Mouse (Mus musculus) liver, embryonic 15.5 days (tissue): Measurements from ENCODE around the gene 4930402K13Rik. TPM values are rescaled to one million over a fixed set of nuclear protein-coding genes. Genes with fewer than 3 reads are reported as not detected.
"Not testable (repeated sequence)": the region's sequence is repeated elsewhere in the genome, so short reads cannot be mapped to it uniquely, and the experiment has no call there.

ENCODE experiments used
- ATAC-seq: fragments of 200-750 bp; cut with Nextera tagmentation; 2 replicates; pipeline ENCODE4 v1.8.0; 2017; ENCODE audit warnings: moderate number of reproducible peaks, mild to moderate bottlenecking, moderate library complexity; ENCODE audit not compliant: insufficient read depth
- H3K27ac ChIP-seq: fragments of 300-500 bp; sonication (generic); replicated peaks from 2 replicates; pipeline ENCODE4 v1.5.1; 2015; ENCODE audit warnings: mild to moderate bottlenecking, inconsistent platforms
- H3K27me3 ChIP-seq: fragments of 300-500 bp; sonication (generic); 2 replicates; pipeline ENCODE4 v1.6.1; 2015; ENCODE audit warnings: mild to moderate bottlenecking, inconsistent platforms
- H3K36me3 ChIP-seq: fragments of 300-500 bp; sonication (generic); replicated peaks from 2 replicates; pipeline ENCODE4 v1.6.1; 2015; ENCODE audit warnings: moderate library complexity, mild to moderate bottlenecking, inconsistent platforms
- H3K4me1 ChIP-seq: fragments of 300-500 bp; sonication (generic); replicated peaks from 2 replicates; pipeline ENCODE4 v1.6.1; 2015; ENCODE audit warnings: inconsistent platforms
- H3K4me2 ChIP-seq: fragments of 300-500 bp; sonication (generic); 2 replicates; pipeline ENCODE4 v1.6.1; 2015; ENCODE audit warnings: moderate library complexity, mild to moderate bottlenecking, inconsistent platforms
- H3K4me3 ChIP-seq: fragments of 300-500 bp; sonication (generic); replicated peaks from 2 replicates; pipeline ENCODE4 v1.5.1; 2015; ENCODE audit warnings: mild to moderate bottlenecking, inconsistent platforms
- H3K9ac ChIP-seq: fragments of 300-500 bp; sonication (generic); 2 replicates; pipeline ENCODE4 v1.6.1; 2015; ENCODE audit warnings: moderate library complexity, mild to moderate bottlenecking, inconsistent platforms
- H3K9me3 ChIP-seq: fragments of 300-500 bp; sonication (generic); replicated peaks from 2 replicates; pipeline ENCODE4 v1.6.1; 2016; ENCODE audit warnings: inconsistent platforms
- WGBS: fragments of 180-500 bp; shearing (Covaris S2); methylation state at CpG from one replicate; pipeline ENCODE4 v1.1.7; 2015; ENCODE audit warnings: mixed read lengths; ENCODE audit not compliant: insufficient replicate concordance; 5-methylcytosine and 5-hydroxymethylcytosine counted together
- polyA plus RNA-seq: library from polyadenylated mRNA; unstranded; fragments of >200 nt; fragmentation: Nextera tagmentation; extraction: Ambion mirVana; gene quantifications from 2 replicates; pipeline ENCODE4 v1.2.1, GENCODE M21; 2015

The 4930402K13Rik gene
- not detected in 2 replicates for polyA plus RNA-seq

DNA sequence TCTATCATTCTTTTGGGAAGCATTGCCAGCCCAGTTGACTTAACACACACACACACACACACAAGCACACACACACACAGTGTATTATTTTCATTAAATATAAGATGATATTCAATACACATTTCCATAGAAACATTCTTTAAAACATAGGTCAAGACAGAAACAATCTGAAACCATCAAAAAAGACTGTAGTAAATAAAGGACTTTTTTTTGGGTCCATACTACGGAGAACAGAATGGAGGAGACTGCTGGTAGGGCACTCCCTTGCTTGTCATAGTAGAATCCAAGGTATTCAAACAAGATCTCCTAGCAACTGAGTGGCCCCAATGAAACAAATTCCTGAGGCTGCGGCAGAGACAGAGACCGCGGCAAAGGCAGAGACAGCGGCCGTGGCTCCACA, at the start of gene 4930402K13Rik:
Gene 4930402K13Rik (plus strand): TSS at position 301 of the 400 bp plus-strand sequence.
- no peak for ATAC-seq
- 85% methylated on average over 6 of the region's 6 CpGs for WGBS
- H3K27ac ChIP-seq, result no peak within 1 kb of the TSS
- no peak within 1 kb of the TSS for H3K4me2 ChIP-seq
- no peaks in the 10 kb centered on the region for H3K9me3 ChIP-seq
- H3K27me3 ChIP-seq, result no peaks in the 10 kb centered on the region
- no peak within 1 kb of the TSS for H3K9ac ChIP-seq
- no peak within 1 kb of the TSS for H3K4me3 ChIP-seq
- no peaks in the 10 kb centered on the region for H3K4me1 ChIP-seq
- no peaks in the 10 kb centered on the region for H3K36me3 ChIP-seq

GRCm38 (mm10) chrX:9060952-9061351, 43.4 kb upstream of the 4930402K13Rik start:
- not testable (repeated sequence) for H3K27me3 ChIP-seq, H3K9ac ChIP-seq, H3K4me3 ChIP-seq, H3K9me3 ChIP-seq, H3K4me2 ChIP-seq, ATAC-seq, H3K27ac ChIP-seq, H3K36me3 ChIP-seq, H3K4me1 ChIP-seq
- WGBS, result 24% methylated on average over 8 of the region's 9 CpGs

DNA sequence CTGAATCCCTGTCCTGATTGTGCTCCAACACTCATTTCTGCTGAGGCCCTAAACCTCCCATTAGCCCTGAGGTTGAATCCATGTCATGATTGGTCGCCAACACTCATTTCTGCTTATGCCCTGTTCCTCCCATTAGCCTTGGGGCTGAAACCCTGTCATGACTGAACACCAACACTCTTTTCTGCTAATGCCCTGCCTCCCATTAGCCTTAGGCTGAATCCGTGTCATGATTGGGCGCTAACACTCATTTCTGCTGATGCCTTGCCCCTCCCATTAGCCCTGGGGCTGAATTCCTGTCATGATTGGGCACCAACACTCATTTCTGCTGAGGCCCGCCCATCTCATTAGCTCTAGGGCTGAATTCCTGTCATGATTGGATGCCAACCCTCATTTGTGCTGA, 42.3 kb upstream of the 4930402K13Rik start:
- no peak overlapping the region for H3K9ac ChIP-seq
- ATAC-seq, result no peak
- WGBS, result 54% methylated on average over 4 of the region's 4 CpGs
- no peaks in the 10 kb centered on the region for H3K27me3 ChIP-seq
- no peaks in the 10 kb centered on the region for H3K36me3 ChIP-seq
- no peaks in the 10 kb centered on the region for H3K9me3 ChIP-seq
- no peak overlapping the region for H3K4me2 ChIP-seq
- H3K4me1 ChIP-seq, result no peaks in the 10 kb centered on the region
- H3K27ac ChIP-seq, result no peak overlapping the region
- H3K4me3 ChIP-seq, result no peak overlapping the region

- not testable (repeated sequence) for H3K36me3 ChIP-seq, H3K4me3 ChIP-seq, H3K9me3 ChIP-seq, H3K27me3 ChIP-seq, H3K27ac ChIP-seq, H3K4me1 ChIP-seq, H3K4me2 ChIP-seq, ATAC-seq, H3K9ac ChIP-seq
- WGBS, result 72% methylated on average over 11 of the region's 11 CpGs
These were observed 41.6 kb upstream of the 4930402K13Rik start, which contains the start of gene Fthl17f for GRCm38 (mm10) chrX:9062715-9063114. Gene Fthl17f (plus strand): TSS chrX:9063015.

- not testable (repeated sequence) for H3K4me2 ChIP-seq, H3K27me3 ChIP-seq, H3K36me3 ChIP-seq, H3K9me3 ChIP-seq, H3K4me1 ChIP-seq, H3K9ac ChIP-seq, ATAC-seq, H3K4me3 ChIP-seq, H3K27ac ChIP-seq
- WGBS, result 11% methylated on average over 10 of the region's 10 CpGs
These were observed 26.7 kb upstream of the 4930402K13Rik start for GRCm38 (mm10) chrX:9077699-9078098.

GRCm38 (mm10) chrX:9095066-9095465, 9.3 kb upstream of the 4930402K13Rik start:
- H3K9ac ChIP-seq, H3K27ac ChIP-seq, H3K9me3 ChIP-seq, H3K27me3 ChIP-seq, H3K4me2 ChIP-seq, ATAC-seq, H3K4me1 ChIP-seq, H3K36me3 ChIP-seq, H3K4me3 ChIP-seq: not testable (repeated sequence)

- 31% methylated on average over 2 of the region's 2 CpGs for WGBS
- no peak overlapping the region for H3K4me3 ChIP-seq
- H3K4me1 ChIP-seq, result no peaks in the 10 kb centered on the region
- H3K27ac ChIP-seq, result no peak overlapping the region
- H3K4me2 ChIP-seq, result no peak overlapping the region
- H3K36me3 ChIP-seq, result no peaks in the 10 kb centered on the region
- no peaks in the 10 kb centered on the region for H3K27me3 ChIP-seq
- H3K9me3 ChIP-seq, result no peaks in the 10 kb centered on the region
- H3K9ac ChIP-seq, result no peak overlapping the region
- ATAC-seq, result no peak
These were observed 6.0 kb downstream of the 4930402K13Rik start for GRCm38 (mm10) chrX:9110381-9110780.

DNA sequence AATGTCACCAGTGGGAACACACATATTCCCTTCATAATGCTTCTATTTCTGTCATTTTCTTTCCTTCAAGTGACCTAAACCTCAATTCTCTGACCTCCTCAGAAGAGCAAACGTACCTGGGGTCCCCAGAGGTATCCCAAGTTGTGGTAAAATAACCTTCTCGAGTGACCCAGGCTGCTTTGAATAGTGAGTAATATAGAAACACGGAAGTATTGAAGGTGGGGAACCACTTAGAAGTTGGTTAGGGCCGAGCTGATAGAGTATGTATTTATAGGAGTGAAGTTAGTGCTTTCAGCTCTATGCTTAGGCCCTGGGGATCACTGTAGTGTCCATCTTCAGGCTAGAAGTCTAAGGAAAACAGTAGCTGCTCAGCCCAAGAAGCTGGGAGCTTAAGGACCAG, 20.6 kb downstream of the 4930402K13Rik start:
- no peak overlapping the region for H3K27ac ChIP-seq
- WGBS, result 44% methylated on average over 4 of the region's 4 CpGs
- H3K9ac ChIP-seq, result no peak overlapping the region
- H3K4me3 ChIP-seq, result no peak overlapping the region
- ATAC-seq, result no peak
- no peaks in the 10 kb centered on the region for H3K36me3 ChIP-seq
- H3K9me3 ChIP-seq, result no peaks in the 10 kb centered on the region
- no peaks in the 10 kb centered on the region for H3K27me3 ChIP-seq
- no peaks in the 10 kb centered on the region for H3K4me1 ChIP-seq
- no peak overlapping the region for H3K4me2 ChIP-seq

DNA sequence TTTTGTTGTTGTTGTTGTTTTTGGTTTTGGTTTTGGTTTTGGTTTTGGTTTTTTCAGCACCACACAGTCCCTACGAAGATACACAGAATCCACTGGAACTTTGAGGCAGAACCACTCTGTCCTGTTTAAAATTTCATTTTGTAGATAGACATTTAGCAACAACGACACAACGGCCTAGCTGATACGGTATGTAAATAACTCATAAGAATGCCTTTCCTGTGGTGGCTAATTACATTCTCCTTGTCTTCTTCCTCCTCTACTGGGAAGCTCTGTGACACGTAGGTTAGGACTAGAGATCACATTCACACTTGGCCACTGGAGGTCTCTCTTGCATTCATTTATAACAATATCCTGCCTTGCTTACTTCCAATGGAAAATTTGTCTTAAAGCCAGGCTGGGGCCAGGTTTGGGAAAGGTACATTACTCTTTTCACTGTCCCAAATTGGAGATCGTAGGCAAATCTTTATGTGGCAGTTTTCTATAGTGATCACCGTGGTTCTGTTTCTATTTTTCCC, 24.0 kb downstream of the 4930402K13Rik start:
- no peak for ATAC-seq
- Histone ChIP-seq H3K4me1 (no peaks in the 10 kb centered on the region), H3K9me3 (no peaks in the 10 kb centered on the region), H3K9ac (no peak overlapping the region), H3K36me3 (no peaks in the 10 kb centered on the region), H3K27me3 (no peaks in the 10 kb centered on the region), H3K4me3 (no peak overlapping the region), H3K27ac (no peak overlapping the region), H3K4me2 (no peak overlapping the region)
- 27% methylated on average over 7 of the region's 7 CpGs for WGBS

DNA sequence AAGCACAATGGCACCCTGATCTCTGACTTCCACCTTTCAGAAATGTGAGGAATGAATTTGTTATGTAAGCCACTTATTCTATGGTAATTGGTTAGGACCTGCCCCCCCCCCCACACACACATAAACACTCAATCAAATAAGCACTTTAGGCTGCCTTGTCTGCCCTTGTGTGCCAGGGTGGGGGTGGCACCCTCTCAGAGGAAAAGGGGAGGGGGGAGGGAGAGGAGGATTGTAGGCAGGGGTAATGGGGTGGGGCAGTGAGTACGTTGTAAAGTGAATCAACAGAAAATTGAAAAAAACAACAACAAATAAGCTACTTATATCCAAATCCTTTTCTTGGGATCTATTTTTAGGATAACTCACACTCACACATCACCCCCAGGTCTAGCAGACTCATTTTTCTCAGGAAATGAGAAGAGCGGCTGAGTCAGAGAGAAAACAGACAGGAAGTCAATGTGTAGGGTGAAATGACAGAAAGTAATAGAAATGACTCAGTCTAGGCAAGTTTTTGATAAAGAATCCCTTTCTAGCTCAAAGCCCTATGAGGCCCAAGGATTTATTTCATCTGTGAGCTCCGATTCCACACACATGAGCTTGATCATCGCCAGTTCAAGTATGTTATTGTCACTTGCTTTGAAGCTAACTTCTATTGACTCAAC, 35.1 kb downstream of the 4930402K13Rik start:
- Histone ChIP-seq H3K27me3 (no peaks in the 10 kb centered on the region), H3K4me1 (no peaks in the 10 kb centered on the region), H3K36me3 (no peaks in the 10 kb centered on the region), H3K4me3 (no peak overlapping the region), H3K4me2 (no peak overlapping the region), H3K9me3 (no peaks in the 10 kb centered on the region), H3K9ac (no peak overlapping the region), H3K27ac (no peak overlapping the region)
- WGBS, result 48% methylated on average over 4 of the region's 4 CpGs
- no peak for ATAC-seq

- 36% methylated on average over 2 of the region's 2 CpGs for WGBS
- ATAC-seq, result no peak
These were observed 38.3 kb downstream of the 4930402K13Rik start for GRCm38 (mm10) chrX:9142669-9143068.

More at GRCm38 (mm10) chrX:9142669-9143068, 38.3 kb downstream of the 4930402K13Rik start:
- Histone ChIP-seq H3K9me3 (no peaks in the 10 kb centered on the region), H3K36me3 (no peaks in the 10 kb centered on the region), H3K27me3 (no peaks in the 10 kb centered on the region), H3K4me3 (no peak overlapping the region), H3K9ac (no peak overlapping the region), H3K4me2 (no peak overlapping the region), H3K4me1 (no peaks in the 10 kb centered on the region), H3K27ac (no peak overlapping the region)
